Comparison of ENCODE assay signal across 15 mouse cellular contexts in genomic region chr2:165243122-165243720, GRCm38 (mm10). TPM values are rescaled to one million over a fixed set of nuclear protein-coding genes. Genes with fewer than 3 reads are reported as not detected.
DNase-seq lines count a peak whose midpoint lies in the region; ATAC-seq and TF ChIP-seq lines count a peak whose summit lies in the region.
"Had no signal": no experiment of that assay in that cellular context is flagged by ENCODE, and none has a peak within 500 bp of the region (broad histone marks: within the 10 kb centered on the region; RNA-seq: fewer than 3 reads in every experiment).

No protein-coding gene starts in this region.

- H3K36me3 ChIP-seq in forebrain, embryonic 11.5 days (ENCODE audit: control insufficient read depth, insufficient read depth, low read length): no peaks in the 10 kb centered on the region
- H3K36me3 ChIP-seq in hindbrain, embryonic 16.5 days (ENCODE audit: control insufficient read depth, insufficient read depth, low read length): no peaks in the 10 kb centered on the region
- H3K36me3 ChIP-seq in neural tube, embryonic 13.5 days: no peaks in the 10 kb centered on the region
- H3K36me3 ChIP-seq: embryonic facial prominence, embryonic 12.5 days had no signal

- H3K4me3 ChIP-seq in forebrain, embryonic 11.5 days (ENCODE audit: low read depth, low read length): no peak overlapping the region
- no peak overlapping the region for H3K4me3 ChIP-seq in hindbrain, embryonic 16.5 days (ENCODE audit: low read length)
- no peak overlapping the region for H3K4me3 ChIP-seq in neural tube, embryonic 13.5 days
- no peak overlapping the region for H3K4me3 ChIP-seq in lung, adult 2 months (replicated peaks; ENCODE audit: extremely low read depth, low read depth, low read length)
- H3K4me3 ChIP-seq: embryonic facial prominence, embryonic 12.5 days; left cerebral cortex, adult 2 months had no signal

- DNase-seq in ovary, postnatal 36 days (ENCODE audit: low spot score): peak; percentile 18
- no peak for DNase-seq in ovary, postnatal 14 days (ENCODE audit: low spot score)
- no peak for DNase-seq in forebrain, embryonic 11.5 days (ENCODE audit: low spot score)
- no peak for DNase-seq in lung, adult 2 months
- DNase-seq in heart, postnatal 4 days: no peak
- DNase-seq: adrenal gland, postnatal 25 days; kidney, postnatal 10 days; lung, postnatal 4 days; thymus, adult 2 months had no signal

- H3K4me1 ChIP-seq in forebrain, embryonic 11.5 days (replicated peaks; ENCODE audit: control insufficient read depth, insufficient read depth, low read length): peaks cover 15% of the 10 kb centered on the region
- peaks cover 19% of the 10 kb centered on the region for H3K4me1 ChIP-seq in hindbrain, embryonic 16.5 days (ENCODE audit: control insufficient read depth, insufficient read depth, low read depth, low read length)
- H3K4me1 ChIP-seq in neural tube, embryonic 13.5 days (replicated peaks): peaks cover 46% of the 10 kb centered on the region
- H3K4me1 ChIP-seq in lung, adult 2 months (ENCODE audit: control insufficient read depth, insufficient read depth, low read length): no peaks in the 10 kb centered on the region

- peaks cover 65% of the 10 kb centered on the region for H3K27me3 ChIP-seq in forebrain, embryonic 11.5 days (ENCODE audit: control insufficient read depth, insufficient read depth, low read length)
- H3K27me3 ChIP-seq in hindbrain, embryonic 16.5 days (replicated peaks; ENCODE audit: control insufficient read depth, insufficient read depth, low read length): peaks cover 14% of the 10 kb centered on the region
- H3K27me3 ChIP-seq in neural tube, embryonic 13.5 days: peaks cover 93% of the 10 kb centered on the region

- WGBS in forebrain, embryonic 11.5 days: 3% methylated on average over 11 of the region's 11 CpGs
- WGBS in hindbrain, embryonic 16.5 days: 7% methylated on average over 11 of the region's 11 CpGs
- 3% methylated on average over 11 of the region's 11 CpGs for WGBS in neural tube, embryonic 13.5 days
- WGBS in lung, adult 2 months: 18% methylated on average over 11 of the region's 11 CpGs

- TF ChIP-seq POLR2A in lung, adult 2 months (IDR thresholded peaks at IDR 0.05; ENCODE audit: borderline replicate concordance, extremely low read depth, low read depth, low read length): no peak

- no peak overlapping the region for H3K27ac ChIP-seq in forebrain, embryonic 11.5 days (ENCODE audit: low read depth, low read length)
- peak overlapping the region; percentile 55 for H3K27ac ChIP-seq in hindbrain, embryonic 16.5 days (ENCODE audit: low read depth, low read length)
- peak overlapping the region; percentile 53 for H3K27ac ChIP-seq in neural tube, embryonic 13.5 days (replicated peaks)
- H3K27ac ChIP-seq: embryonic facial prominence, embryonic 12.5 days; left cerebral cortex, adult 2 months; liver, embryonic 14.5 days had no signal

- H3K9ac ChIP-seq in forebrain, embryonic 11.5 days (ENCODE audit: low read length): no peak overlapping the region
- H3K9ac ChIP-seq in hindbrain, embryonic 16.5 days (ENCODE audit: low read depth, low read length): peak overlapping the region; percentile 39; the same call in 1 of the 2 replicates
- peak overlapping the region; percentile 6 for H3K9ac ChIP-seq in neural tube, embryonic 13.5 days
- H3K9ac ChIP-seq: embryonic facial prominence, embryonic 12.5 days; liver, embryonic 14.5 days had no signal

- 0 out of 2 replicates have a peak, but pooled peaks have one; percentile 26 for ATAC-seq in forebrain, embryonic 11.5 days (replicated peaks; ENCODE audit: low FRiP score)
- ATAC-seq in hindbrain, embryonic 16.5 days: no peak
- peak; percentile 28; the same call in 1 of the 2 replicates for ATAC-seq in neural tube, embryonic 13.5 days (ENCODE audit: low read depth)
- no peak for ATAC-seq in megakaryocyte-erythroid progenitor cell, adult 5-6 weeks (replicated peaks; ENCODE audit: low FRiP score, low TSS enrichment, poor library complexity, severe bottlenecking)

- no peak overlapping the region for H3K4me2 ChIP-seq in forebrain, embryonic 11.5 days (ENCODE audit: low read depth, low read length, severe bottlenecking)
- peak overlapping the region; percentile 34 for H3K4me2 ChIP-seq in hindbrain, embryonic 16.5 days (ENCODE audit: low read length)
- H3K4me2 ChIP-seq in neural tube, embryonic 13.5 days: peak overlapping the region; percentile 37
- H3K4me2 ChIP-seq: embryonic facial prominence, embryonic 12.5 days had no signal

- no peak for TF ChIP-seq CTCF in lung, adult 2 months (IDR thresholded peaks at IDR 0.05; ENCODE audit: insufficient read depth, low read length)

- H3K9me3 ChIP-seq in forebrain, embryonic 11.5 days (ENCODE audit: control insufficient read depth, low read length): no peaks in the 10 kb centered on the region
- H3K9me3 ChIP-seq in hindbrain, embryonic 16.5 days (ENCODE audit: control insufficient read depth, low read length): no peaks in the 10 kb centered on the region
- no peaks in the 10 kb centered on the region for H3K9me3 ChIP-seq in neural tube, embryonic 13.5 days
- H3K9me3 ChIP-seq: embryonic facial prominence, embryonic 12.5 days had no signal

RNA-seq across cellular contexts. Expression of gene Cdh22, which starts 8.6 kb away (rescaled TPM):
- polyA plus RNA-seq in forebrain, embryonic 11.5 days (2014; fragmentation: Nextera tagmentation; extraction: Ambion mirVana): 6.2 and 6.3 TPM in 2 replicates
- polyA plus RNA-seq in hindbrain, embryonic 16.5 days (2015; fragmentation: Nextera tagmentation; extraction: Ambion mirVana): 11.0 and 13.1 TPM in 2 replicates
- 11.1 and 11.4 TPM in 2 replicates for polyA plus RNA-seq in neural tube, embryonic 13.5 days (2015; fragmentation: Nextera tagmentation; extraction: Ambion mirVana)
- not detected in 2 replicates for total RNA-seq in megakaryocyte-erythroid progenitor cell, adult 5-6 weeks (2014; fragmentation: Nextera tagmentation)
- total RNA-seq in megakaryocyte-erythroid progenitor cell, adult 5-6 weeks (2017): not detected in 2 replicates
- polyA plus RNA-seq in lung, adult 2 months (2012; rRNA removed): 2.0 and 3.0 TPM in 2 replicates
- under 1 TPM; 0.24 to 0.27 TPM for total RNA-seq in heart, postnatal 4 days (2021)

RNA-seq across cellular contexts. Expression of gene Slc35c2, which starts 44.4 kb away (rescaled TPM):
- polyA plus RNA-seq in forebrain, embryonic 11.5 days (2014; fragmentation: Nextera tagmentation; extraction: Ambion mirVana): 54.3 and 62.7 TPM in 2 replicates
- 73.4 and 79.6 TPM in 2 replicates for polyA plus RNA-seq in hindbrain, embryonic 16.5 days (2015; fragmentation: Nextera tagmentation; extraction: Ambion mirVana)
- 51.3 and 57.3 TPM in 2 replicates for polyA plus RNA-seq in neural tube, embryonic 13.5 days (2015; fragmentation: Nextera tagmentation; extraction: Ambion mirVana)
- 23.8 and 53.9 TPM in 2 replicates for total RNA-seq in megakaryocyte-erythroid progenitor cell, adult 5-6 weeks (2014; fragmentation: Nextera tagmentation)
- total RNA-seq in megakaryocyte-erythroid progenitor cell, adult 5-6 weeks (2017): 15.9 and 21.0 TPM in 2 replicates
- 52.3 and 55.0 TPM in 2 replicates for polyA plus RNA-seq in lung, adult 2 months (2012; rRNA removed)
- 10 to 100 TPM; 18.9 to 20.6 TPM for total RNA-seq in heart, postnatal 4 days (2021)

Comparison
In these comparisons a context has a peak if more than half of its experiments do, and no peak if none do; other contexts are left out.
1. ATAC-seq: peak in forebrain, embryonic 11.5 days (single experiment) and neural tube, embryonic 13.5 days (single experiment); none in hindbrain, embryonic 16.5 days (single experiment) and megakaryocyte-erythroid progenitor cell, adult 5-6 weeks (single experiment).